Mouse (Mus musculus): ENCODE results near the gene Aak1. TPM values are rescaled to one million over a fixed set of nuclear protein-coding genes. Genes with fewer than 3 reads are reported as not detected.

Aak1 gene
- polyA plus RNA-seq, 1 experiment from 2014 or later = 5.6 TPM

GRCm38 (mm10) chr6:86940966-86941365 is 91.6 kb downstream of the Aak1 start:
- no peak overlapping the region for H3K9ac ChIP-seq (ENCODE audit: low read length)

GRCm38 (mm10) chr6:86947100-86947499 is 97.8 kb downstream of the Aak1 start:
- Histone ChIP-seq H3K4me1 (replicated peaks; ENCODE audit: control insufficient read depth, insufficient read depth) (no peaks in the 10 kb centered on the region), H3K9me3 (ENCODE audit: control insufficient read depth, low read length) (no peaks in the 10 kb centered on the region), H3K27me3 (ENCODE audit: control insufficient read depth, insufficient read depth, low read length) (no peaks in the 10 kb centered on the region), H3K9ac (ENCODE audit: low read length) (no peak overlapping the region), H3K27ac (replicated peaks) (no peak overlapping the region), H3K36me3 (ENCODE audit: control insufficient read depth, insufficient read depth, low read length) (no peaks in the 10 kb centered on the region; the same call in 1 of the 2 replicates), H3K4me3 (ENCODE audit: low read depth, low read length) (no peak overlapping the region), H3K4me2 (replicated peaks; ENCODE audit: low read depth) (no peak overlapping the region)
- TF ChIP-seq EP300 (optimal IDR thresholded peaks at IDR 0.05) = no peak
- TF ChIP-seq CTCF (IDR thresholded peaks at IDR 0.05; ENCODE audit: low read depth) = no peak
- DNase-seq (ENCODE audit: low spot score) = peak; percentile 30
- ATAC-seq (ENCODE audit: low FRiP score, low TSS enrichment) = no peak
- 73% methylated on average over 8 of the region's 8 CpGs for WGBS

More at GRCm38 (mm10) chr6:86940966-86941365, 91.6 kb downstream of the Aak1 start:
- H3K27me3 ChIP-seq (ENCODE audit: control insufficient read depth, insufficient read depth, low read length) = no peaks in the 10 kb centered on the region
- no peak overlapping the region for H3K4me2 ChIP-seq (replicated peaks; ENCODE audit: low read depth)
- ATAC-seq (ENCODE audit: low FRiP score, low TSS enrichment) = no peak
- H3K4me1 ChIP-seq (replicated peaks; ENCODE audit: control insufficient read depth, insufficient read depth) = no peaks in the 10 kb centered on the region
- WGBS = 93% methylated on average over 9 of the region's 9 CpGs
- no peak for DNase-seq (ENCODE audit: low spot score)
- TF ChIP-seq EP300 (optimal IDR thresholded peaks at IDR 0.05) = no peak
- TF ChIP-seq CTCF (IDR thresholded peaks at IDR 0.05; ENCODE audit: low read depth) = no peak
- no peaks in the 10 kb centered on the region for H3K9me3 ChIP-seq (ENCODE audit: control insufficient read depth, low read length)
- no peak overlapping the region for H3K4me3 ChIP-seq (ENCODE audit: low read depth, low read length)
- H3K27ac ChIP-seq (replicated peaks) = no peak overlapping the region
- H3K36me3 ChIP-seq (ENCODE audit: control insufficient read depth, insufficient read depth, low read length) = peaks cover 6% of the 10 kb centered on the region; the same call in 1 of the 2 replicates

- no peak overlapping the region for H3K4me3 ChIP-seq (ENCODE audit: low read depth, low read length)
- no peak overlapping the region for H3K4me2 ChIP-seq (replicated peaks; ENCODE audit: low read depth)
- H3K27ac ChIP-seq (replicated peaks) = no peak overlapping the region
- H3K9me3 ChIP-seq (ENCODE audit: control insufficient read depth, low read length) = no peaks in the 10 kb centered on the region
- TF ChIP-seq CTCF (IDR thresholded peaks at IDR 0.05; ENCODE audit: low read depth) (no peak), EP300 (optimal IDR thresholded peaks at IDR 0.05) (no peak)
- no peak; the same call in 1 of the 2 replicates for ATAC-seq (ENCODE audit: low FRiP score, low TSS enrichment)
- no peak for DNase-seq (ENCODE audit: low spot score)
- H3K27me3 ChIP-seq (ENCODE audit: control insufficient read depth, insufficient read depth, low read length) = no peaks in the 10 kb centered on the region
- 72% methylated on average over 2 of the region's 2 CpGs for WGBS
- no peak overlapping the region for H3K9ac ChIP-seq (ENCODE audit: low read length)
- H3K36me3 ChIP-seq (ENCODE audit: control insufficient read depth, insufficient read depth, low read length) = no peaks in the 10 kb centered on the region; the same call in 1 of the 2 replicates
- no peaks in the 10 kb centered on the region for H3K4me1 ChIP-seq (replicated peaks; ENCODE audit: control insufficient read depth, insufficient read depth)
Measured at GRCm38 (mm10) chr6:86948746-86949145, 99.4 kb downstream of the Aak1 start.

- Histone ChIP-seq H3K9me3 (ENCODE audit: control insufficient read depth, low read length) (no peaks in the 10 kb centered on the region), H3K36me3 (ENCODE audit: control insufficient read depth, insufficient read depth, low read length) (peaks cover 2% of the 10 kb centered on the region), H3K27ac (replicated peaks) (no peak overlapping the region), H3K9ac (ENCODE audit: low read length) (no peak overlapping the region), H3K4me3 (ENCODE audit: low read depth, low read length) (no peak overlapping the region), H3K27me3 (ENCODE audit: control insufficient read depth, insufficient read depth, low read length) (no peaks in the 10 kb centered on the region), H3K4me1 (replicated peaks; ENCODE audit: control insufficient read depth, insufficient read depth) (no peaks in the 10 kb centered on the region), H3K4me2 (replicated peaks; ENCODE audit: low read depth) (no peak overlapping the region)
- no peak for ATAC-seq (ENCODE audit: low FRiP score, low TSS enrichment)
- DNase-seq (ENCODE audit: low spot score) = no peak
- no peak for TF ChIP-seq EP300 (optimal IDR thresholded peaks at IDR 0.05)
- TF ChIP-seq CTCF (IDR thresholded peaks at IDR 0.05; ENCODE audit: low read depth) = no peak
- WGBS = 81% methylated on average over 1 of the region's 1 CpGs
Measured at GRCm38 (mm10) chr6:86950141-86950540, 100.8 kb downstream of the Aak1 start.

- no peak overlapping the region for H3K9ac ChIP-seq (ENCODE audit: low read length)
- H3K4me2 ChIP-seq (replicated peaks; ENCODE audit: low read depth) = no peak overlapping the region
- H3K9me3 ChIP-seq (ENCODE audit: control insufficient read depth, low read length) = no peaks in the 10 kb centered on the region
- TF ChIP-seq CTCF (IDR thresholded peaks at IDR 0.05; ENCODE audit: low read depth) (no peak), EP300 (optimal IDR thresholded peaks at IDR 0.05) (no peak)
- H3K27me3 ChIP-seq (ENCODE audit: control insufficient read depth, insufficient read depth, low read length) = no peaks in the 10 kb centered on the region
- no peak overlapping the region for H3K27ac ChIP-seq (replicated peaks)
- DNase-seq (ENCODE audit: low spot score) = no peak
- WGBS = 90% methylated on average over 1 of the region's 1 CpGs
- no peaks in the 10 kb centered on the region for H3K4me1 ChIP-seq (replicated peaks; ENCODE audit: control insufficient read depth, insufficient read depth)
- H3K4me3 ChIP-seq (ENCODE audit: low read depth, low read length) = no peak overlapping the region
- H3K36me3 ChIP-seq (ENCODE audit: control insufficient read depth, insufficient read depth, low read length) = peaks cover 3% of the 10 kb centered on the region
- ATAC-seq (ENCODE audit: low FRiP score, low TSS enrichment) = no peak
Measured at GRCm38 (mm10) chr6:86950733-86951255, 101.5 kb downstream of the Aak1 start.

GRCm38 (mm10) chr6:86955741-86956140 is 106.4 kb downstream of the Aak1 start:
- H3K4me1 ChIP-seq (replicated peaks; ENCODE audit: control insufficient read depth, insufficient read depth) = no peaks in the 10 kb centered on the region
- H3K36me3 ChIP-seq (ENCODE audit: control insufficient read depth, insufficient read depth, low read length) = peaks cover 15% of the 10 kb centered on the region
- 91% methylated on average over 3 of the region's 3 CpGs for WGBS
- no peak overlapping the region for H3K27ac ChIP-seq (replicated peaks)
- H3K9ac ChIP-seq (ENCODE audit: low read length) = no peak overlapping the region
- H3K27me3 ChIP-seq (ENCODE audit: control insufficient read depth, insufficient read depth, low read length) = no peaks in the 10 kb centered on the region
- H3K9me3 ChIP-seq (ENCODE audit: control insufficient read depth, low read length) = no peaks in the 10 kb centered on the region
- H3K4me2 ChIP-seq (replicated peaks; ENCODE audit: low read depth) = no peak overlapping the region
- H3K4me3 ChIP-seq (ENCODE audit: low read depth, low read length) = no peak overlapping the region
- DNase-seq (ENCODE audit: low spot score) (no peak), ATAC-seq (ENCODE audit: low FRiP score, low TSS enrichment) (no peak)
- TF ChIP-seq EP300 (optimal IDR thresholded peaks at IDR 0.05) = no peak
- TF ChIP-seq CTCF (IDR thresholded peaks at IDR 0.05; ENCODE audit: low read depth) = no peak

Data from stomach, postnatal 0 days (tissue).